Mouse (Mus musculus) 3134 (cell line): ENCODE results near the gene Tulp2.
A peak's percentile ranks its signal among the peaks of the same experiment; 100 is the strongest.

ENCODE experiments used
- DNase-seq: peaks from one replicate; pipeline ENCODE4 v3.0.0-alpha.2; 2011; ENCODE audit warnings: low spot score; ENCODE audit not compliant: insufficient read length; ENCODE audit errors: extremely low read depth

The Tulp2 gene

DNA sequence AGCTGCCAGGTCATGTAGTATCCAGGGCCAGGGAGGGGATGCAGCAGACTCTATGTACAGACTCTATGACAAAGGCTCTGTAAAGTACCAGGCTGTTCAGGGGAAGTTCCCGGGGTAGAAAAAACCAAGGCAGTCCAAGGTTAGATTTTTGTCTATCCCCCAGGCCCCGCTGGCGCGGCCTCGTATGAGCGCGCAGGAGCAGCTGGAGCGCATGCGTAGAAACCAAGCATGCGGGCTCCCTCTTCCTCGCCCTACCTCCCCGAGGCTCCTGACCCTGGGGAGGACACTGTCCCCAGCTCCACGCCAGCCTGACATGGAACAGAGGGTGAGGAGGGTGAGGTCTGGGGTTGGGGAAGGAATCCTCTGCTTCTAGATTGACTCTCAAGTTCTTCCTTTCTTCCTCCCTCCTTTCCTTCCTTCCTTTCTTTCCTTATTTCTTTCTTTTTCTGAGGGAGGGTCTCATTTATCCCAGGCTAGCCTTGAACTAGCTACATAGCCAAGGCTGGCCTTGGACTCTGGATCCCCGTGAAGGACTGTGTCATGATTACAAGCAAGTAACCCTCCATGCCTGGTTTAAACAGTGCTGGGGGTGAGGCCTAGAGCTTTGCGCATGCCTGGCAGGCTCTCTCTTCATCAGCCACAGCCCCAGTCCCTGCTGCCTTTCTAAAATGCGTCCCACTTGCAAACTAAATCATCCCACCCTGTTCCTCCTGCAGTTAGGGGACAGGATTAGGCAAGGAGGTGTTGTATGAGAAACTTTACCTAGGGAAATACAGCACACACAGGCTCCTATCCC lies 68.2 kb downstream of the Tulp2 start:
- no peak for DNase-seq

DNA sequence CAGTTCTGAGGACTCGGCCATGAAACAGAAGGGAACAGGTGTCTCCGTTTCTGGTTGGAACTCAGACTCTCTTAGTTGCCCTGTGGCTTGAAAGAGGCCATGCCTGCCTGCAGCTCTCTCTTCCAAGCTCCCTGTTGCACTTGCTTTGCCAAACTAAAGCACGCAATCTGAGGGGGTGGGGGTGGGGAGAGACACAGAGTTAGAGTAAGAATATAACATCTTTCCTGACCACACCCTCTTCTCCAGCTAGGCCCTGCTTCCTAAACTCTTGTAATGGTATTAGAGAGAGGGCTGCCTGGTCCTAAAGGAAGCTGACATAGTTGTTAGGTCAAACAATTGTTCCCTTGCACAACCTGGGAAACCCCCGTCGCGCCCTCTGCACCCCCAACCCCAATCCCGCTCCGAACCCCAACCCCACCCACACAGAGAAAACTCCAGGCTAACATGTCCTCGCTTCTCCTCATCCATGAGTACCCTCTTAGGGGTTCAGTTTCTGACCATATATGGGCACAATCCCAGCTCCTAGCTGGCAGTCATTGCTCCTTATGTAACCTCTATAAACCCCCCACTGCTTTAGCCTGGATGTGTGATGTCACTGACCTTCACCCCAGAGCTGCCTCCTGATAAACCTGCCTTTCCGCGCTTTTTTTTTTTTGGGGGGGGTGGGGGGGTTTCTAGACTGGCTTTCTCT lies 69.3 kb downstream of the Tulp2 start:
- no peak for DNase-seq

DNA sequence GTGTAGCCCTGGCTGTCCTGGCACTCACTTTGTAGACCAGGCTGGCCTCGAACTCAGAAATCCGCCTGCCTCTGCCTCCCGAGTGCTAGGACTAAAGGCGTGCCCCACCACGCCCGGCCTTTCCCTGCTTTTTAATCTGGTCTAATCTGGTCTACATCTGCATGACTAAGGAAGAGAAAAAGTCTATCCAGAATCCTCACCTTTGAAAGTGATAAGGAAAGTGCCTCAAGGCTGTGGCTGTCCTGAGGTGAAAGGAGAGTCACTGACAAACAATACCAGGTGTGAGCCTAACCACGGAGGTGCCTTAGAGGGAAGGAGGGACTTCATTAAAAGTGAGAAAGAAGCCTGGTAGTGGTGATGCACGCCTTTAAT lies 69.8 kb downstream of the Tulp2 start:
- no peak for DNase-seq

DNA sequence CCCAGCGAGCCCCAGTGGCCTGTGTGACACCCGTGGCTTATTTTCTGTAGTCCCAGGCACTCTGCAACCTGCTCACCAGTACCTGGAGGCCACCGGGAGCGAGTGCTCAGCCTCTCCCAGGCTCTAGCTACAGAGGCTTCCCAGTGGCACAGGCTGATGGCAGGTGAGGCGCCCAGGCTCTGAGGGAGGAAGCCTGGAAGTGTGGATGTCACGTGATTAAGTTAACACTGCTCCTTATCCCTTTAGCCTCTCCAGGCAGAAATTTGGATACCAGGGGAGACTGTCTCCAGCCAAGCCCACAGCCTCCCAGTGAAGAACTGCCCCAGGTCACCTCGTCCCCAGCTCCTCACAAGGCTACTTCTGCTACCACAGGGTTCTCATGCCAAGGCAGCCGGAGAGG lies 71.8 kb downstream of the Tulp2 start:
- no peak for DNase-seq

DNA sequence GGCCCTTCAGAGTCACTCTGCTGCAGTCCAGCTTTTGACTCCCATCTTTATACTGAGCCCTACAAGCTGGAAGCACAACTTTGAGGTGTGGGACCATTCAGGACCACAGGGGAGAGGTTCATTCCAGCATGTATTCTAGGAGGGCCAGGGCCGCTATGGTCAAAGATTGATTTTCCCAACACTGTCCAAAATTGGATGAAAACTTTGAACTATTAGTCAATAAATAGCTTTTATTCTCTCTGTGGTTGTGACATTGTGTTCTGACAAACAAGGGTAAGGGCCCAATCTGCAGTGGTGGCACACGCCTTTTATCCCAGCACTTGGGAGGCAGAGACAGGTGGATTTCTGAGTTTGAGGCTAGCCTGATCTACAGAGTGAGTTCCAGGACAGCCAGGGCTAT lies 72.3 kb downstream of the Tulp2 start:
- no peak for DNase-seq

DNA sequence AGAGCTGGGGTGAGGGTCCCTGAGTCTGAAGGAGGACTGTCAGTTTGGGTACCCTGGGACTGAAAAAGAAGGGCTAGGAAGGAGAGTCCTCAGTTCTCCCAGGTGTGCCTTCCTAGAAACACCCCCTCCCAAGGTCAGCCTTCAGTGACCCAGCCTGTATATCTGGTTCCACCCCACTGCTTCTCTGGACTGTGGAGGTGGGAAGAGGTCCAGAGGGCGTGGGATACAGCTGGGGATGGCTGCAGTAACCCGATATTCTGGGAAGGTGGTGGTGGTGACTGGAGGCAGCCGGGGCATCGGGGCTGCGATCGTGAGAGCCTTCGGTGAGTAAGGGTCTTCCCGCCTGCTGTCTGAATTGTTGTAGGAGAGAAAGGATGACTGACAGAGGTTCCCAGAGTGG lies 73.1 kb downstream of the Tulp2 start, which contains the start of gene Hsd17b14:
TSS of gene Hsd17b14 (plus strand) at position 150 of the 400 bp plus-strand sequence.
- DNase-seq = no peak

DNA sequence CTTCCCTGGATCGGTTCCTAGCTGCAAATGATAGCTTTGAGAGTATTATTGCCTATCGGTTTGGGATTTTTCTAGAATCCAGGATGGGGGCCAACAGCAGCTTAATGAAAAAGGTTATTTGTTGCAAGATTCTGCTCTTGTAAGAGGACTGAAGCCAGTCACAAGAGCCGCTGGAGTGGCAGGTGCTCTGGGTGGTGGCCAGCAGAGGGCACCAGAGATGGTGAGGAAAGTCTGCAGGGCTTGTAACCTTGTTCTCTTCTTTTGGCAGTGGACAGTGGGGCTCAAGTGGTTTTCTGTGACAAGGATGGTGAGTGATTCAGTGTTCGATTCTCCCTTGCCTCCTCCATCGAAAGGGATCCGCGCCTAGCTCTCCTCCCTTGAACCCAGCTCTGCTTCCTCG lies 74.1 kb downstream of the Tulp2 start:
- peak; percentile 66 for DNase-seq

DNA sequence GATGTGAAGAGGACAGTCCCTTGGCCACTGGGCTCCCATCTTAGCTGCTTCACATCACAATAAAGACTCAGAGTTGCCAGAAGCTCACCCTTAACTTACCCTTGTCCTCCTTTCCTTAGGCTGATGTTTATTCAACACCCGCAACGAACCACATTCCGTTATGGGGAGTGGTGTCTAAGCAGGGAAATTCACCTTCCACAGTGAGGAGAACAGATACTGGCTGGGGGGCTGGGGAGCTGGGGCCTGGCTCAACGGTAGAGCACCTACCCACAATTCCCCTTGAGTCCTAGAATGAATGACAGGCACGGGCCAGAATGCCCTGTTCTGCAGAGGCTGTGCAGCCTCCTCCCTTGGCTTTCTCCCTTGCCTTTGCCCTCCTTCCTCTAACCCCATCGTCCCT lies 77.2 kb downstream of the Tulp2 start:
- no peak for DNase-seq

DNA sequence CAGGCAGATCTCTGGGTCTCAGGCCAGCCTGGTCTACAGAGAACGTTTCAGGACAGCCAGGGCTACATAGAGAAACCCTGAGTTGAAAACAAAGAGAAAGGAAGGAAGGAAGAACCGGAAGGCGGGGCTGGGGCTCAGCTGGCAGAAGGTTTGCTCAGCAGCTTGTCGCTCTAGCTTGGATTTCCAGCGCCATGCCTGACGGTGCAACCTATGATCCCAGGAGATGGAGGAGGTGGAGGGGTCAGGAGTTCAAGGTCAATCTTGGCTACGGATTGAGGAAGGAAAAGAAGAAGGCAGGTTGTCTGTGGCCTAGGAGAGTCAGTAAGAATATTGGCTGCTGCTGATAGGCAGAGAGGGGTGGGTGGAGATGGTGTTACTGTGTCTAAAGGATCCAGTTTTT lies 78.6 kb downstream of the Tulp2 start:
- DNase-seq = no peak

DNA sequence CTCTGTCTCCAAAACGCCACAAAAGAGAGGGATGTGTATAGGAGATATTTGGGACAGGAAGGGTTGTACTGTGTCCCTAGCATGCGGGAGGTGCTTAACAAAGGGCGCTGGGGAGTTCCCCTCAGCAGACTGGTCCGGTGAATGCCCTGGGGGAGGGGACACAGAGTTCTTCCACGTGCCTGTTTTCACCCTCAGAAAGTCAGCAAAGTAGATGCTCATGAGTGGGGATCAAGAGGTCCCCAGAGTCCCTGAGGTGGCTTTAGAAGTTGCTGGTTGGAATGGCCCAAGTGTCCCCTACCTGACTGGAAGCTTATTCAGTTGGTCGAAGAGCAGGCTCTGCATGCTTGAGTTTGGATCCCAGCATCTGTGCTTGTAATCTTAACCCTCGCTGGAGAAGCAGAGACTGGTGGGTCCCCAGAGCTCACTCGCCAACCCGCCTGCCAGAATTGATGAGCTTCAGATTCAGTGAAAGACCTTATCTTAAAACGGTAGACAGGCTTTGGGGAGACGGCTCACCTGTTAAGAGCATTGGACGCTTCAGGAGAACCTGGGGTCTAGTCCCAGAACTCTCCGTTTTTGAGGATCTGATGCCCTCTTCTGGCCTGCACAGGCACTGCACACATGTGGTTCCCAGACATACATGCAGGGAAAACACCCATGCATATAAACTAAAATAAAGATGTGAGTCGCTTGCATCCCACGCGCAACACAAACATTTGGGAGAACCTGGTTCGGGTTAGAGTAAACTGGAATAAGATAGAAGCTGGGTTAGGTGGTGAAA lies 79.4 kb downstream of the Tulp2 start:
- DNase-seq = no peak

DNA sequence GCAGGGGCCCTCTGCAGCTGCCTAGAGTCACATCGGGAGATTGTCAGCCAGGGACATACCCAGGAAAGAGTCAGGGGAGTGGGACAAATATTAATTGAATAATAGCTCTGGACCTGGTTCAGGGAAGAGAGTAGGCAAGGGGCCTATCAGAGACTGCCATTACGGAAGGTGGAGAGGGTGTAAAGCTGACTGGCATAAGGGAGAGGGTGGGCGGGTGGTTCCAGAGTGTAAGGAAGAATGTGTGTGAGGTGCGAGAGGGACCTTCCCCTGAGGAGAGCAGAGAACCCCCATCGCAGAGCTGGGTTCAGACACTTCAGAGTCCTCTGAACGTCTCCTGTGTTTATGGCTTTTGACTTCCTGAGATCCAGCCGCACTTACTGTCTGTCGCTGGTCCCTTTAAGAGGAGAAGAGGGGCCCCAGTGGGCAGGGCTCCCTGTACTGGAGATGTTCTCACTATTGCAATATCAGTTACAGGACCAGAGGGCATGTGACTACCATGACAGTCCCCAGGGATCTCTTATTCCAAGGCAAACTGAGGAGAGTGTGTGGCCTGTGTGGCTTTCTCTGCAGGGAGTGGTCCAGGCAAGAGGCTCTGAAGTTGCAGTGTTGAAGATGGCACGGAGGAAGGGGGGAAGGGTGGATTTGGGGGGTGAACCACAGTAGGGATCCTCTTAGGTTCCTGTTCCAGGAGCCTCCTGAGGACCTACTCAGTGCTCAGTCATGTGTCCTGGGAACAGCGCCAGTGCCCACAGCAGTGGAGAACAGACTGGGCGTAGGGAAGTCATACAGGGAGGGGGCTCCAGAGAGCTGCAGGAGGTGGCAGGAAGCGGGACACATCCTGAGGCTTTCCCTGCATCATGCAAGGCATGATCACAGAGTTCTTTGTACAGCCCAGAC lies 80.2 kb downstream of the Tulp2 start:
- no peak for DNase-seq

DNA sequence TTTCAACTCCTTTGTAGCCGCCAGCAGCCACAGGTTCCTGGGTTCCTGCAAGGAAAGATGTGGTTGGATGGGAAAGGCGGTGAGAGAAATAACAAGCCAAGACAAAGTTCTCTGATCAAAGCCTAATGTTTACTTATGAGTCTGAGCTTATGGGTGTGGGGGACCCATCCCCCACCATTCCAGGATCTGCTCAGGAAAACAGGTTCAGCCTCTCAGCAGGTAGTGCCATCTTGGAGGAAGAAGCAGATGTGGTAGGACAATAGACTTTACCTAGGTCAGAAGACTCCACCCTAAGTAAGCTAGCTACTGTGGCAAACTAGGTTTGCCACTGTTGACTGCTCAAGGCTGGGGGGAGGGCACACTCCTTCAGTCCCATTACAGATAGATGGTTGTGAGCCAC lies 83.1 kb downstream of the Tulp2 start:
- DNase-seq = no peak

DNA sequence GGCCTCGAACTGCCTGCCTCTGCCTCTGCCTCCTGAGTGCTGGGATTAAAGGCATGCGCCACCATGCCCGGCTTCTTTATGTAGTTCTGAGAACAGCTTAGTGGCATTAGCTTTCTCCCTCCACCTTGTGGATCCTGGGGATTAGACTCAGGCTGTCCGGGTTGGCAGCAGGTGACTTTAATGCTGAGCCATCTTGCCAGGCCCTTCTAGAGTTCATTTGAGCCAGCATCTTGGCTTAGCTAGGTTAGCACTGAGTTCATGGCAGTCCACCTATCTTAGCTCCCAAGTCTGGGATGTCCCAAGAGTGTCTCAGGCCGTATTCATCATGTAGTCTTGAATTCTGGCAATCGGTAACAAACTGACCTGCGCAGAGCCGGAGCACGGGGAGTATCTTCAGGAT lies 83.8 kb downstream of the Tulp2 start:
- no peak for DNase-seq

DNA sequence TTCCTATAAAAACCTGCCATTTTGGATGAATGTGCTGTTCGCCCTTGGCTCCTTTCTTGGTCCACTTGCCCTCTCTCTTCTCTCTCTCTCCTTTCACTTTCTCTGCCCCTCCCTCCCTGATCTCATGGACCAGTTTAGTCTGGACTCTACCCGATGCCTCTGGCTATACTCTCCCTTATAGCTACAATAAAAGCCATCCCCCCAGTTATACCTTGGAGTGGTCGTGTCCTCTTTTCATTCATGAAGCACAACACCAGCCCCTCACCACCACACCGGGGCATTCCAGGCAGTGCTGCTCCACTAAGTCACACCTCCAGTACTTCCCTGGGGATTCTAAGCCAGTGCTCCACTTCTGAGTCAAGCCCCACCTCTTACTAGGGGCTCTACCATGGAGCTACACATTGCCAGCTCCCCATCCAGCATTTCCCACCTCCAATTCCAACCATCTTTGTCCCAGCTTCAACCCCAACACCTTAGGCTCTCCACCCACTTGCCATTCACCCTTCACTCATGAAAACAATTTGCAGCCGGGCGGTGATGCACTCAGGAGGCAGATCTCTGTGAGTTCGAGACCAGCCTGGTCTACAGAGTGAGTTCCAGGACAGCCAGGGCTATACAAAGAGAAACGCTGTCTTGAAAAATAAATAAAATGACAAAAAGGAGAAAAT lies 85.6 kb downstream of the Tulp2 start:
- DNase-seq = no peak

DNA sequence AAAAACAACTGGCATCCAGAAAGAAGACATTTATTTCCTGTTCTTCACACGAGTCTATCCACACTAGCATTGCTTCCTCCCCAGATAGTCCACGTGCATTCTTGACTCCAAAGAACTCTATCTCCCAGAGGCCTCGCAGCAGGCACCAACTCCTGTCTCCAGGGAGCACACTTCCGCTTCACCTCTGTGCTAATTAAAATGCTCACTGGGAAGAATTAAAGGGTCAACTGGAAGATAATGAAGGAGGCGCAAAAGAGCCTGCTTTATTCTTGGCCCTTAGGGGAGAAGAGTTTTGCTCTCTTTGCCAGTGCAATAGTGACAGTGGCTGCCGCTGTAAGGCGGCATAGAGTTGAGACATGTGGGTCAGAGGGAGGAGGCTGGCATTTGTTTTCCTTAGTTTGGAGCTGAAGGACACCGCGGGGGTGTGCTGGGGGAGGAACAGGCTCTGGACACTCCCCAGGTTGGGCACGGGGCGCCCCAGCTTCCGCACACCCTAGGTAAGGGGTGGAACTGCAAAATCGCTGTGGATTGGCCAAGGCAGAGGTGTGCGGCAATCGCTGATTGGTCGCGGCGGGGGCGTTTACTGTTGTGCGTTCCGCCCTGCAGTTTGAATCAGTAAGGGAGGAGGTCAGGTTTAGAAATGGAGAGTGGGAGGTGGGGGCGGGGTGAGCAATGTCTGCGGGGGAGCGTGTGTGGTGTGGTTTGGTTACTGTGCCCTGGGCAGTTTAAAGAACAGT lies 86.3 kb downstream of the Tulp2 start:
- peak; percentile 93 for DNase-seq

DNA sequence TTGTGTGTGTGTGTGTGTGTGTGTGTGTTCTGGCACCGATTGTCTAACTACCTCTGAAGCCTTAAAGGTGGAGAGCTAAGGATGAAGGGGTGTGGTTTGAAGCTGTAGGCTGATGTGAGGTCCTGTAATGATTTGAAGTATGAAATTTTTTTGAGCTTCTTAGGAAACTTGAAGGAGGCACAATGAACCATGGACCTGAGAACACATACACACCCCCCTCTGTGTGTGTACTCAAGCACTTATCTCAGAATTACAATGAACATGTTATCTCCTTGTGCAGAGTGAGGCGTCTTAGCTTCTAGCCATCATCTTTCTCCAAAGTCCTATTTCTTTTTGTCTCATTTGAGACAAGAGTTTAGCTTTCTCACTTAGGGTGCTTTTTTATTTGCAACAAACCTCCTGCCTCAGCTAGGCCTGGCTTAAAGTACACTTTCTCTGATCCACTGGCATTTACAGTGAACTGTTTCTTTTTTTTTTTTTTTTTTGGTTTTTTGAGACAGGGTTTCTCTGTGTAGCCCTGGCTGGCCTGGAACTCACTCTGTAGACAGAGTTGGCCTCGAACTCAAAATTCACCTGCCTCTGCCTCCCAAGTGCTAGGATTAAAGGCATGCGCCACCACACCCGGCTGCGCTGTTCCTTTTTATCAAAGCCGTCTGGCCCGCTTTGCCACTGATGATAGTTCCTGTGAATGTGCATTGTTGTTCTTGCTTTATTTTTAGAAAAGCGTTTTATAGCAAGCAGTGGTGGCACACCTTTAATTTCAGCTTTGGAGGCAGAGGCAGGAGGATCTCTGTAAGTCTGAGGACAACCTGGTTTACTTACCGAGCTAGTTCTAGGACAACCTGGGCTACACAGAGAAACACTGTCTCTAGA lies 87.2 kb downstream of the Tulp2 start:
- no peak for DNase-seq

DNA sequence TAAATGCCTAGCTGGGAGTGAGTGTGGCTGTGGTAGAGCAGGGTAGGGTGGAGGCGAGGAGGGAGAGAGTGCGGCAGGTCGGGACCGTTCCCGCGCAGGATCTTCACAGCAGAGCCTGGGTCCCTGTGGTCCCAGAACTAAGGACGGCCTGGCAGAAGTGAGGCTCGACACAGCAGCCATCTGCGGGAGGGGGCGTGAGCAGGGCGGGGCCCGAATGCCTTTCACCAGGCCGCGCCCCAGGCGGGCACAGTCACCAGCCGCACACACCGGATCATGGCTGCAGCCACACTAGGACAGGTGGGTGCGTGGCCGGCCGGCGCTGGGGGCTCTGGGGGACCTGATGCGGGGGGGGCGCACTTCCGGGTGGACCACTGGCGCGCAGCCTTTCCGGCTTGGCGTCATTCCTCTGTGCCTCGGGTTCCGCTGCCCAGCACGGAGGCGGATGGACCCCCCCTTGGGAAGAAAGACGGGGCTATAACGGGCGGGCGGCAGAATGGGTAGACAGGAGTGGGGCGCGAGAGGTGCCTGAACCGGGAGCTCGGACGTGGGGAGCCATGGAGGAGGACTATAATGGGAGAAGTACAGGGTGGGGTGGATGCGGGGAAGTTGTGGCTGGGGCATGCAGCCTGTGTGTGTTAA lies 88.5 kb downstream of the Tulp2 start, which contains the start of gene Bcat2:
TSS of gene Bcat2 (plus strand) at position 51 of the 639 bp plus-strand sequence.
- DNase-seq = peak; percentile 85

DNA sequence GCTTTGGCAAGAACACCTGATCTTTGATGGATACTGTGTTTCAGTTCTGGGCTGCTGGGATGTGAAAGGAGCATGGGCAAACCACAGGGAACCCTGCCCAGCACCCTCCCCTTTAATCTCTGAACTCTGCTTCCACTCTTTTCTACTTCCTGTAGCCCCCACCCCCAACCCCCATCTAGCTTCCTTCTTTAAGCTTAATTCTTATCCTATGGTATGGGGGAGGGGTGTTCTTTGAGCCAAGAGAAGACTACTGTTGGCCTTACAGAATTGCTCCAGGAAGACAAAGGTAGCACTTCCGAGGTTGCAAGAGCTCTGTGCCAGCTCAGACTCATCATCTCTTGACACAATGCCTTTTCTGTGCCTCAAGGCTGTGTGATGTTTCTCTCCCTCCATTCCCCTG lies 90.3 kb downstream of the Tulp2 start:
- no peak for DNase-seq
